Mouse (Mus musculus): Measurements from ENCODE around the gene Gm29735. TPM values are rescaled to one million over a fixed set of nuclear protein-coding genes. Genes with fewer than 3 reads are reported as not detected.
"Not testable (repeated sequence)": the region's sequence is repeated elsewhere in the genome, so short reads cannot be mapped to it uniquely, and the experiment has no call there.

Gene Gm29735
- not detected in 2 replicates for polyA plus RNA-seq (2015; fragmentation: Nextera tagmentation; extraction: Ambion mirVana)

DNA sequence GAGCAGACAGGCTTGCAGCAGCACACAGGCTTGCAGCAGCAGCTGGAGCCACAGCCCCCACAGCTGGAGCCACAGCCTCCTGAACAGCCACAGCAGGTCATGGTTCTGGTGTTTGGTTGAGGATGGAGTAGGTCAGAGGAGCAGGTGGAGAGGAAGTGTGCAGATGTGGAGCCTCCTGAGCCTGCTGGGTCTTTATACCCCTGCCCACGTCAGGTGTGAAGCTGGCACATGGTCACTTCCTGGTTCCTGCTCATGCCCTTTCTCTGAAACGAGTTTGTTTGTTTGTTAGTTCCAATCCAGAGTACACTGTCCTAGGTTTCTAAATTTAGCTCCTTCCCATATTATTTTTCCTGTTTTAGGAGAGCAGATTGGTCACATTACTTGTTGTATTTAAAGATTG lies at the start of gene Gm29735:
Gene Gm29735 (minus strand): TSS at position 101 of the 400 bp plus-strand sequence.
- not testable (repeated sequence) for H3K36me3 ChIP-seq (ENCODE audit: control insufficient read depth, insufficient read depth); H3K4me1 ChIP-seq (replicated peaks; ENCODE audit: control insufficient read depth, insufficient read depth, low read length); ATAC-seq; H3K9me3 ChIP-seq (ENCODE audit: control insufficient read depth, low read length); H3K4me3 ChIP-seq (replicated peaks; ENCODE audit: low read length); H3K27ac ChIP-seq (ENCODE audit: low read length); H3K9ac ChIP-seq (replicated peaks; ENCODE audit: low read depth, low read length); H3K27me3 ChIP-seq (replicated peaks; ENCODE audit: control insufficient read depth, insufficient read depth, low read length); H3K4me2 ChIP-seq (ENCODE audit: low read length)
- 58% methylated on average over 2 of the region's 2 CpGs for WGBS

GRCm38 (mm10) chr7:142205488-142205887 lies 48.6 kb upstream of the Gm29735 start:
- Histone ChIP-seq H3K27ac (ENCODE audit: low read length) (no peak overlapping the region), H3K4me2 (ENCODE audit: low read length) (no peak overlapping the region), H3K9me3 (ENCODE audit: control insufficient read depth, low read length) (no peaks in the 10 kb centered on the region), H3K4me1 (replicated peaks; ENCODE audit: control insufficient read depth, insufficient read depth, low read length) (no peaks in the 10 kb centered on the region), H3K27me3 (replicated peaks; ENCODE audit: control insufficient read depth, insufficient read depth, low read length) (0 out of 2 replicates have a peak, but pooled peaks cover 2% of the 10 kb centered on the region), H3K36me3 (ENCODE audit: control insufficient read depth, insufficient read depth) (no peaks in the 10 kb centered on the region), H3K4me3 (replicated peaks; ENCODE audit: low read length) (no peak overlapping the region), H3K9ac (replicated peaks; ENCODE audit: low read depth, low read length) (no peak overlapping the region)
- no peak for ATAC-seq

DNA sequence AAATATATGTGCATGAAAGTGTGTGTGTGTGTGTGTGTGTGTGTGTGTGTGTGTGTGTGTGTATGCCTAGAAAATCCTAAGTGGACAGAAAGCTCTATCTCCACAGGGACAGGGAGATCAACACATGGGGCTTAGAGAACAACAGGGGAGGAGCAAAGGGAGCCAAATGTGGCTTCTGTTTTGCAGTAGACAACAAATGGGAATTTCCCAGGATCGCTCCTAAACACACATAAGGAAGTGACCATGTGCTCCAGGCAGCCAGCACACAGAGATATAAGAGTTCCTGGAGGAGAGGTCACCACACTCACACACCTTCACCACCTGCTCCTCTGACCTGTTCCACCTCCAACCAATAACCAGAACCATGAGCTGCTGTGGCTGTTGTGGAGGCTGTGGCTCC lies 44.2 kb upstream of the Gm29735 start, which contains the start of gene Krtap5-3:
Gene Krtap5-3 (plus strand): TSS at position 301 of the 400 bp plus-strand sequence.
- H3K27me3 ChIP-seq (replicated peaks; ENCODE audit: control insufficient read depth, insufficient read depth, low read length): 0 out of 2 replicates have a peak, but pooled peaks cover 2% of the 10 kb centered on the region
- H3K4me1 ChIP-seq (replicated peaks; ENCODE audit: control insufficient read depth, insufficient read depth, low read length): no peaks in the 10 kb centered on the region
- no peak within 1 kb of the TSS for H3K27ac ChIP-seq (ENCODE audit: low read length)
- H3K36me3 ChIP-seq (ENCODE audit: control insufficient read depth, insufficient read depth): no peaks in the 10 kb centered on the region
- no peaks in the 10 kb centered on the region for H3K9me3 ChIP-seq (ENCODE audit: control insufficient read depth, low read length)
- H3K4me2 ChIP-seq (ENCODE audit: low read length): no peak within 1 kb of the TSS
- no peak for ATAC-seq
- no peak within 1 kb of the TSS for H3K9ac ChIP-seq (replicated peaks; ENCODE audit: low read depth, low read length)
- H3K4me3 ChIP-seq (replicated peaks; ENCODE audit: low read length): no peak within 1 kb of the TSS
- WGBS: 79% methylated on average over 1 of the region's 1 CpGs

DNA sequence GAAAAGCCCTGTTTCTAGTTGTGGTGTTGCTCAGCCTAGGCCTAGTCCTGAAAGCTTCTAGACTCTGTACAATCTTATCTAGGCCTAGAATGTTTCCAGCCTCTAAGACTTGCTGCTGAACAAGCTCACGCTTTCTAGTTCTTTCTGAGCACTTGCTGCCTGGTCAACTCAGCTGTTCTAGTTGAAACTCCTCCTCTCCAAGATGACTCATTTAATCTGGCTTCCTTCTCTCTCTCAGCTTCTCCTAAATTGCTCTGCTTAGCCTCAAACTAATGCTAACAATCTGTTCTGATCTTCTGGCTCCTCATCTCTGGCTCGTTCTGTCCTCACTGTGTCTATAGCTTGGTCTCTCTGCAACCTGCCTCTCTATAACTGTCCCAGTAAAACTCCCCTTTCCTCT lies 41.8 kb upstream of the Gm29735 start:
- no peak overlapping the region for H3K27ac ChIP-seq (ENCODE audit: low read length)
- no peak overlapping the region for H3K4me3 ChIP-seq (replicated peaks; ENCODE audit: low read length)
- no peaks in the 10 kb centered on the region for H3K4me1 ChIP-seq (replicated peaks; ENCODE audit: control insufficient read depth, insufficient read depth, low read length)
- H3K9ac ChIP-seq (replicated peaks; ENCODE audit: low read depth, low read length): no peak overlapping the region
- WGBS: 75% methylated on average over 2 of the region's 2 CpGs
- no peak for ATAC-seq
- no peaks in the 10 kb centered on the region for H3K36me3 ChIP-seq (ENCODE audit: control insufficient read depth, insufficient read depth)
- no peak overlapping the region for H3K4me2 ChIP-seq (ENCODE audit: low read length)
- H3K9me3 ChIP-seq (ENCODE audit: control insufficient read depth, low read length): no peaks in the 10 kb centered on the region
- H3K27me3 ChIP-seq (replicated peaks; ENCODE audit: control insufficient read depth, insufficient read depth, low read length): 0 out of 2 replicates have a peak, but pooled peaks cover 2% of the 10 kb centered on the region

DNA sequence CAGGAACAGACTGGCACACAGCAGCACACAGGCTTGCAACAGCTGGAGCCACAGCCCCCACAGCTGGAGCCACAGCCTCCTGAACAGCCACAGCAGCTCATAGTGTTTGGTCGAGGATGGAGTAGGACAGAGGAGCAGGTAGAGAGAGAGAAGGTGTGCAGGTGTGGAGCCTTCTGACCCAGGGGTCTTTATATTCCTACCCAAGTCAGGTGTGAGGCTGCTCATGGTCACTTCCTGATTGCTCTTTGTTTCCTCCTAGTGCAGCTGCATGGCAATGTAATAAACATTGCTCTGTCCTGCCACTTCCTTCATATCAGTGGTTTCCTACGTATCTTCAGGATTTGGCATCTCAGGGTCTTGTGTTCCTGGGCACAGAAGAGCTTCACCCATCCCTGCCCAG lies 33.4 kb upstream of the Gm29735 start, which contains the start of gene Gm10153:
Gene Gm10153 (minus strand): TSS at position 101 of the 400 bp plus-strand sequence.
- Histone ChIP-seq H3K4me1 (replicated peaks; ENCODE audit: control insufficient read depth, insufficient read depth, low read length) (no peaks in the 10 kb centered on the region), H3K4me2 (ENCODE audit: low read length) (no peak within 1 kb of the TSS), H3K9me3 (ENCODE audit: control insufficient read depth, low read length) (no peaks in the 10 kb centered on the region), H3K36me3 (ENCODE audit: control insufficient read depth, insufficient read depth) (no peaks in the 10 kb centered on the region), H3K9ac (replicated peaks; ENCODE audit: low read depth, low read length) (no peak within 1 kb of the TSS), H3K27me3 (replicated peaks; ENCODE audit: control insufficient read depth, insufficient read depth, low read length) (no peaks in the 10 kb centered on the region), H3K4me3 (replicated peaks; ENCODE audit: low read length) (no peak within 1 kb of the TSS), H3K27ac (ENCODE audit: low read length) (no peak within 1 kb of the TSS)
- WGBS: 54% methylated on average over 2 of the region's 2 CpGs
- no peak for ATAC-seq

DNA sequence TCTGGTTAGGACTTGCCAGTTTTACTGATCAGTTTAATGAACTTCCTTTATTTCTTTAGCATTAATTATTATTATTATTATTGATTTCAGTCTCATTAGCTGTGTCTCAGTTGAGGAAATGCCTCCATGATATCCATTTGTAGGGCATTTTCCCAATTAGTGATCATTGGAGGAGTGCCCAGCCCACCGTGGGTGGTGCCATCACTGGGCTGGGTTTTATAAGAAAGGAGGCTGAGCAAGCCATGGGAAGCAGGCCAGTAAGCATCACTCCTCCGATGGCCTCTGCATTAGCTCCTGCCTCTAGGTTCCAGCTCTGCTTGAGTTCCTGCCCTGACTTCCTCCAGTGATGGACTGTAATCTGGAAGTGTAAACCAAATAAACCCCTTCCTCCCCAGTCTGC lies 31.2 kb upstream of the Gm29735 start:
- Histone ChIP-seq H3K27me3 (replicated peaks; ENCODE audit: control insufficient read depth, insufficient read depth, low read length) (no peaks in the 10 kb centered on the region), H3K4me3 (replicated peaks; ENCODE audit: low read length) (no peak overlapping the region), H3K4me2 (ENCODE audit: low read length) (no peak overlapping the region), H3K4me1 (replicated peaks; ENCODE audit: control insufficient read depth, insufficient read depth, low read length) (no peaks in the 10 kb centered on the region), H3K9ac (replicated peaks; ENCODE audit: low read depth, low read length) (no peak overlapping the region), H3K9me3 (ENCODE audit: control insufficient read depth, low read length) (no peaks in the 10 kb centered on the region), H3K36me3 (ENCODE audit: control insufficient read depth, insufficient read depth) (no peaks in the 10 kb centered on the region), H3K27ac (ENCODE audit: low read length) (no peak overlapping the region)
- WGBS: 32% methylated on average over 2 of the region's 2 CpGs
- no peak for ATAC-seq

GRCm38 (mm10) chr7:142181021-142181420 lies 24.1 kb upstream of the Gm29735 start:
- no peak for ATAC-seq
- Histone ChIP-seq H3K9me3 (ENCODE audit: control insufficient read depth, low read length) (no peaks in the 10 kb centered on the region), H3K4me3 (replicated peaks; ENCODE audit: low read length) (no peak overlapping the region), H3K27ac (ENCODE audit: low read length) (no peak overlapping the region), H3K36me3 (ENCODE audit: control insufficient read depth, insufficient read depth) (no peaks in the 10 kb centered on the region), H3K4me1 (replicated peaks; ENCODE audit: control insufficient read depth, insufficient read depth, low read length) (no peaks in the 10 kb centered on the region), H3K9ac (replicated peaks; ENCODE audit: low read depth, low read length) (no peak overlapping the region), H3K27me3 (replicated peaks; ENCODE audit: control insufficient read depth, insufficient read depth, low read length) (no peaks in the 10 kb centered on the region), H3K4me2 (ENCODE audit: low read length) (no peak overlapping the region)
- 47% methylated on average over 1 of the region's 1 CpGs for WGBS

GRCm38 (mm10) chr7:142178685-142179084 lies 21.8 kb upstream of the Gm29735 start:
- WGBS: 79% methylated on average over 1 of the region's 1 CpGs
- Histone ChIP-seq H3K9me3 (ENCODE audit: control insufficient read depth, low read length) (no peaks in the 10 kb centered on the region), H3K9ac (replicated peaks; ENCODE audit: low read depth, low read length) (no peak overlapping the region), H3K36me3 (ENCODE audit: control insufficient read depth, insufficient read depth) (no peaks in the 10 kb centered on the region), H3K4me2 (ENCODE audit: low read length) (no peak overlapping the region), H3K4me3 (replicated peaks; ENCODE audit: low read length) (no peak overlapping the region), H3K4me1 (replicated peaks; ENCODE audit: control insufficient read depth, insufficient read depth, low read length) (no peaks in the 10 kb centered on the region), H3K27ac (ENCODE audit: low read length) (no peak overlapping the region), H3K27me3 (replicated peaks; ENCODE audit: control insufficient read depth, insufficient read depth, low read length) (no peaks in the 10 kb centered on the region)
- ATAC-seq: no peak

- not testable (repeated sequence) for H3K4me2 ChIP-seq (ENCODE audit: low read length); H3K36me3 ChIP-seq (ENCODE audit: control insufficient read depth, insufficient read depth); ATAC-seq; H3K27ac ChIP-seq (ENCODE audit: low read length); H3K9me3 ChIP-seq (ENCODE audit: control insufficient read depth, low read length); H3K9ac ChIP-seq (replicated peaks; ENCODE audit: low read depth, low read length); H3K4me1 ChIP-seq (replicated peaks; ENCODE audit: control insufficient read depth, insufficient read depth, low read length); H3K4me3 ChIP-seq (replicated peaks; ENCODE audit: low read length); H3K27me3 ChIP-seq (replicated peaks; ENCODE audit: control insufficient read depth, insufficient read depth, low read length)
These were observed 19.0 kb upstream of the Gm29735 start, which contains the start of gene Krtap5-2 for GRCm38 (mm10) chr7:142175905-142176304. Krtap5-2 (minus strand) TSS chr7:142176005.

DNA sequence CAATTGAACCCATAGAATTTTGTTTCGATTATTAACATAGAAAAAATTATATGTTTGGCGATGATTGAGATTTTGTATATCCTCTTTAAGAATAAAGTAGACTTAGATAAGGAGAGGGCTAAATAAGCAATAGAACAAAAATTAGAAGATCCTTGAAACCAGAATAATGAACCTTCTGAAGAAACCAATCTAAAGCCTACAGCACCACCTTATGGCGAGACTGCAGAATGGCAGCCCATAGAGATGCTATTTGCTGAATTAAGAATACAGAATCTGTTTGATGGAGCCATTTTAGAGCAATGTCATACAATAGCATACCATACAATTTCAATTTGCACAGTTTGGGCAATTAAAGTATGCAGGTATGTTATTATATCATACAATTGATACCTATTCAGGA lies 12.9 kb upstream of the Gm29735 start:
- H3K9me3 ChIP-seq (ENCODE audit: control insufficient read depth, low read length): no peaks in the 10 kb centered on the region
- H3K27me3 ChIP-seq (replicated peaks; ENCODE audit: control insufficient read depth, insufficient read depth, low read length): no peaks in the 10 kb centered on the region
- no peaks in the 10 kb centered on the region for H3K4me1 ChIP-seq (replicated peaks; ENCODE audit: control insufficient read depth, insufficient read depth, low read length)
- no peak overlapping the region for H3K27ac ChIP-seq (ENCODE audit: low read length)
- H3K4me3 ChIP-seq (replicated peaks; ENCODE audit: low read length): no peak overlapping the region
- H3K9ac ChIP-seq (replicated peaks; ENCODE audit: low read depth, low read length): no peak overlapping the region
- 51% methylated on average over 3 of the region's 3 CpGs for WGBS
- H3K4me2 ChIP-seq (ENCODE audit: low read length): no peak overlapping the region
- no peak for ATAC-seq
- no peaks in the 10 kb centered on the region for H3K36me3 ChIP-seq (ENCODE audit: control insufficient read depth, insufficient read depth)

Data from forebrain, embryonic 16.5 days (tissue).